In genomic region chr5:142807661-142808060, GRCm38 (mm10) we compare ENCODE assay signal across 13 mouse cellular contexts.
"Had no signal": no experiment of that assay in that cellular context is flagged by ENCODE, and none has a peak within 500 bp of the region (broad histone marks: within the 10 kb centered on the region; RNA-seq: fewer than 3 reads in every experiment).

No protein-coding gene starts in this region.

- H3K4me2 ChIP-seq: kidney, embryonic 15.5 days; limb, embryonic 15.5 days; liver, embryonic 12.5 days; lung, embryonic 14.5 days; midbrain, embryonic 15.5 days; neural tube, embryonic 12.5 days; stomach, embryonic 15.5 days had no signal

- H3K9ac ChIP-seq: kidney, embryonic 15.5 days; limb, embryonic 15.5 days; liver, embryonic 12.5 days; lung, embryonic 14.5 days; midbrain, embryonic 15.5 days; neural tube, embryonic 12.5 days; stomach, embryonic 15.5 days had no signal

- DNase-seq: lung, embryonic 14.5 days; lung, postnatal 10 days; lung, postnatal 4 days; retina, postnatal 1 day; right cerebral cortex, postnatal 4 days; thymus, postnatal 4 days had no signal

- H3K4me3 ChIP-seq: kidney, embryonic 15.5 days; limb, embryonic 15.5 days; liver, embryonic 12.5 days; midbrain, embryonic 10.5 days; midbrain, embryonic 15.5 days; neural tube, embryonic 12.5 days; stomach, embryonic 15.5 days had no signal

- H3K27me3 ChIP-seq: kidney, embryonic 15.5 days; limb, embryonic 15.5 days; midbrain, embryonic 15.5 days; neural tube, embryonic 12.5 days; stomach, embryonic 15.5 days had no signal

- H3K27ac ChIP-seq: kidney, embryonic 15.5 days; limb, embryonic 15.5 days; liver, embryonic 12.5 days; midbrain, embryonic 10.5 days; midbrain, embryonic 15.5 days; neural tube, embryonic 12.5 days; stomach, embryonic 15.5 days had no signal

- ATAC-seq: liver, embryonic 12.5 days; midbrain, embryonic 15.5 days had no signal

- H3K9me3 ChIP-seq: kidney, embryonic 15.5 days; limb, embryonic 15.5 days; liver, embryonic 12.5 days; midbrain, embryonic 10.5 days; midbrain, embryonic 15.5 days; neural tube, embryonic 12.5 days; stomach, embryonic 15.5 days had no signal
